Mouse (Mus musculus) c-Kit-positive CD71-negative TER-119-negative erythroid progenitor cells, embryonic 14.5 days (primary cell): ENCODE measurements at regions not wholly inside any gene's neighbourhood (a gene's known extent, or its start where the extent isn't known, plus 50 kb on each side); places are given as distances from the start of the nearest gene placed in this dataset.

Experiments used
- DNase-seq: peaks from one replicate; pipeline ENCODE4 v3.0.0-alpha.2; 2013; ENCODE audit warnings: low read depth

DNA sequence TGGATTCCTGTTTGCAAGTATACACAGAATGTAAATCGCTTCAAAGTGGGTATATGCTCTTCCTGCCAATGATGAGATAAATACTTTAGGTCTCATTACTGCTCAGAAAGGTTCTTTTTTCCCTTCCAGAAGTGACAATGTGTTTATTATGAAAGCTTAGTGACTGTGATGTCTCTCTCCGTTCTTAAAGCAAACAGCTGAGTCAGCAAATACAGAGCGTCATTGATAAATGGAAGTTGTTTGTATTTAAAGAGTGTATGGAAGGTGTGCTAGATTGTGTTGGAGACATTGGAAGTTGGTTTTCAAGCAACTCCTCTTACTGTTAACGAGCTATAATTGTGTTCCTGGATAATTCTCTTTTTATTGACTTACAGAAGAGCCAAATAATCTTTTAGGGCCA lies 408.0 kb downstream of the Prr30 start:
- no peak for DNase-seq

DNA sequence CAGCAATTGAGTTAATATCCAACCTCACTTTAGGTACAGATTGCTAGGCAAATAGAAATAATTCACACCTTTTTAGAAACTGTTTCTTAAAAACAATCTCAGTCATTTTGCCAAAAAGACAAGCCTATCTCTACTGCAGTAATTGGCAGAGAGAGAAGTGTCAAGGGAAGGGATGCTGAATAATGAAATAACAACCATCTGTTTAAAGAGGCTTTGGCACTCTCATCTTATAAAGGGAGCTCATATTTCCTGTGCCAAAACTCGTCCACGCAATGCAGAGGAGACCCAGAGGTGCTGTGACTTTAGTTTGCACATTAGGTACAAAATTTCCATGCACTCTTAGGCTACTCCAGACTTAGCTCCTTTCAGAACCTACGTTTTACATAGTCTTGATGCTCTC lies 418.2 kb downstream of the Prr30 start:
- no peak for DNase-seq

- peak; percentile 23 for DNase-seq
These were observed 446.2 kb downstream of the Prr30 start for GRCm38 (mm10) chr14:100753951-100754350.

- DNase-seq: no peak
These were observed 447.4 kb downstream of the Prr30 start for GRCm38 (mm10) chr14:100752746-100753145.

DNA sequence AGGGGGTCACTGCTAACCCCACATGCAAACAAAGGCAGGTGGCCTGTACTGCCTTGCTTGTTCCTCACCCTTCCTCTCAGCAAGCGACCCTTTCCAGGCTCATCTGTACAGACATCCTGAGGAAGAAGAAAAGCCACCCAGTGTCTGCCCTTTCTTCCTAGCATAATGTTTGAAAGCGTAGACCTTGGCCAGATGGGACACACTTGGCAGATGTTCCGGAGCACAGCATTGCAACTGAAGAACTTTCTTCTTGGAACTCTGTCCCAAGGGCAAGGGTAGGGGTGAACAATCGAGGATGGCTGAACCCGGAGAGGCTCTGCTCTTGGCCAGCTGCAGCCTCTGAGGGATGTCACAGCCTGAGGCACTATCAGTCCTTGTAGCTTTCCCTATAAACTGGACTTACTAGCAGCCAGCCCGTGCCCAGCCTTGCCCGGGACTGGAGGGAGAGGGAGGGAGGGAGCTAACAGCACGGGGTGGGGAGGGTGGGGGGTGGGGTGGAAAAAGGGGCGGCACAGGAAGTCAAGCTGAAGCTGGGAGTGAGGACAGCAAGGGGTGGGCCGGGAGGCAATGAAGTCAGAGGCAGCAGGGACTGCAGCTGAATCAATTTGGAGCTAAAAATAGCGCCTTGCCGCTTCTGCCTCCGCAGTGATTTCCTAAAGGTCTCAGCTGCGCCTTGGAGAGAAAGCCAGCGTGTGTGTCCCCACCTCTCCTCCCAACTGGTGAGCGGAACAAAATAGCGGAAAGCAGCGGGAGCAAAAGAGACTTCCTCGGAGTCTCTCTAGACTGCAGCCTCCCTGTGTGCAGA lies 450.2 kb downstream of the Prr30 start:
- no peak for DNase-seq

DNA sequence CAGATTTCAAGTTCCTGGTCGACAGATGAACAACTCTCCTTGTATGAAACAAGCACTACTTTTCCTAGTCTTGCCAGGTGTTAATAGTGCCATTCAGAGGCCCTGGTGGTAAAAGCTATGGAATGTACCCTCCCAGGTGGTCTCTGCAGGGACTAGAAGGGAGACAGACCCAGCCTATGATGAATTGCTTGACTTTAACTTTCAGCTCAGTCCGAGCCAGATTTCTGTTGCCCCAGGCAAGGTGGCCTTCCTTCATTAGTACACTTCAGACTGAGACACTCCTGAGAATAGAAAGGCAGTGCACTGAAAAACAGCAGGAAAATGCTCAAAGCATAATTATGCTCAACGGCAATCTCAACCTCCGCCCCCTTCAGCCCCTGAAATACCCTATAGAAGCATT lies 450.8 kb upstream of the Klf12 start:
- no peak for DNase-seq

DNA sequence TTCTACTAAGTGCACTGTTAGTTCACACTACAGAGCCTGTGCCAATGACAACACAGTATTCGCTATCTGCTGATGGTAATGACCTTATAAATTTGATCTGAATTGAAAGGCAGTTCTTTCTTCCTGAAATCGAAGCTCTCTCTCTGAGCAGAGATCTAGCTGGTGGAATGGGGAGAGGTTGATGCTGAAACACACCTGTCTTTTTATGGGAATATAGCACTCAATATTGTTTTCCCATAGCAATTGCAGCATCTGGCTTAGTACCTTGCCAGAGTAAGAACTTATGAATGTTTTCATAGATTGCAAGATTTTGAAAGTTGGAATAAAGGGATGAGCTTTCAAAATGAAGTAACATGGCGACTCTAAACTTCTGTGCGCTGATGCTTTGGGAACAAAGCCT lies 444.0 kb upstream of the Klf12 start:
- no peak for DNase-seq

GRCm38 (mm10) chr14:100727701-100728100 lies 443.2 kb upstream of the Klf12 start:
- no peak for DNase-seq

GRCm38 (mm10) chr14:100724962-100725361 lies 440.5 kb upstream of the Klf12 start:
- no peak for DNase-seq

GRCm38 (mm10) chr14:100720667-100721066 lies 436.2 kb upstream of the Klf12 start:
- DNase-seq: no peak

- DNase-seq: no peak
These were observed 430.5 kb upstream of the Klf12 start for GRCm38 (mm10) chr14:100714952-100715351.

DNA sequence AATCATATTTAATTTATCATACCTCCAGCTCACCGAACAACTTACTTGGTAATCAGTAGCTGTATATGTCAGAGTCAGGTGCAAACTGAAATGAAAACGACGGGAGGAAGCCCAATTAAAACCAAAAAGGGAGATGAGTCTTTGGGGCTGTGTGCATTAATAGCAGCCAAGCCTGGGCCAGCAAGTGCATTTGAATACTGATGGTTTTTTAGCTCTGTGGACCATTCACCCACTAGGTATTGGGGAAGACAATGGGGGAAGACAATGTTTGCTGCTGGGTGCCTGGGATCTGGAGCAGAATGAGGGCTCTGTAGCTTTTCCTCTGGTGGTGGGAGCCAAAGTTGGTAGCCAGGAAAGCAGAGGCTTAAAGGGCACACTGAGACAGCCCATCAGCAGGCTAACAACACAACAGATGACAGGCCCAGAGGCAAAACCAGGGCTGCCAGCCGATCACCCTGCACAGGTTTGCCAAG lies 429.6 kb upstream of the Klf12 start:
- no peak for DNase-seq

DNA sequence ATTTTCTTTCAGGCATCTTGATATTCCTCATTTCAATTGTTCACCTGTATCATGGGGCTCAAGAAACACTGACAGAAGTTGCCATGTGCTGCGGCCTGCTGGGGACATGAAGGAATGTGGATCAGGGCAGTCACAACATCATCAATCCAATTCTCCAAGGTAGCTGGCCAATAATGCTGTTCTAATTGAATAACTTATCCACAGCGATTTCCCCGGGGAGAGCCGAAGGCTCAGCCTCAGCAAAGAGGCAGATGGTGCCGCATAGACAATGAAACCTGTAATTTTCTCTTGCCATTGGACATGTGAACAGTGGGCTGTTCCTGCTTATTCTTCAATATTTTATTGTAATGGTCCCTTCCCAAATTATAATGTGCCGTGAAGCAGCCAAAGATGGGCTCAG lies 429.1 kb upstream of the Klf12 start:
- no peak for DNase-seq

- DNase-seq: no peak
These were observed 381.0 kb upstream of the Klf12 start for GRCm38 (mm10) chr14:100665361-100665955.

DNA sequence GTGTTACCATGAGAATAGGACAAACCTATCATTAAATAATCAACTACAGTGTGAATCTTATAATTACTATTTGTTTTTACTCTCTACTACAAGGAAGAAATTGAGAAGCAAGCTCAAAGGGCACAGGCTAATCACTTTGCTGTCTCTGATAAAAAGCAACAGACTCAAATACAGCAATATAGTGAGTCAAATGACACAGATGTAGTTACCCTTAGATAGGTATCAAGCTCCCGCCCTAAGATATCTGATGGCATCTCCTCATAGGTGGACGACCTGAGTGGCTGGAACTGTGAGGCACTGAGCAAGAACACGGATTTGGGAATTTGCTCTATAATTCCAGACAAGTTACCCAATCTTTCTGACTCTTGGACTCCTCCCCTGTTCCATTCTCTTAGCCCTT lies 379.7 kb upstream of the Klf12 start:
- no peak for DNase-seq

GRCm38 (mm10) chr14:100642076-100642475 lies 357.6 kb upstream of the Klf12 start:
- DNase-seq: no peak

DNA sequence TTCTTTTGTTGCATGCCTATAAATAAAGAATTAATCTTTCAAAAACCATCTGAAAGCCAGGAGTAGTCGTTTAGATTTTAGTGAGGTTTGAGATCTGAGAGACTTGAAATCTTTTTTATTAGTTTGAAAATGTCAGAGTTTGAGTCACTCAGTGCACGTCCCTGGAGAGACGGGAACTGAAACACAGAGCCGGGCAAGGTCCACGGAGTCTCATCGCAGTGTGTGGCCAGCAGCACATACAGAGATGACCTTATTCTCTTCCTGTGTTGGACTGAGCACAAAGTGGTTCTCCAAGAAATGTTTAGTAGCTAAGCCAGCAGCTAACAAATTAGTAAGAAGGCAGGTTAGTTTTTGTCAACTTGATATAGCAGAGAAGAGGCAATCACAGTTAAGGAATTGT lies 350.0 kb upstream of the Klf12 start:
- no peak for DNase-seq

DNA sequence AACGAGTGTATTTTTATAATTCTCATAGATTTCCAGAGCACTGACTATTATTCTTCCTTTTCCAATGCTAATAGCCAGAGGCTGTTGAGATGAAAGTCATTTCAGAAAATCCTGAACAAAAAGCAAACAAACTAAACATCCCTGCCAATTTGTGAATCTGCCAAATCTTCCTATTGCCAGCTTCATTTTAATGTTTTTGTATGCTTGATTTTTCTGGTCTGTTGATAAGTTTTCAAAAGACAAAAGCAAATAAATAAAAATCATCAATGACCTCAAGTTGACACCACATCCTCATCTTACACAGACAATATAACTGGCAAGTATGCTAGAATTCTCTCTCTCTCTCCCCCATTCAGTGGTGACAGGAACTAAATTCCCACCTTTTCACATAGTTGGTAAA lies 347.2 kb upstream of the Klf12 start:
- no peak for DNase-seq

DNA sequence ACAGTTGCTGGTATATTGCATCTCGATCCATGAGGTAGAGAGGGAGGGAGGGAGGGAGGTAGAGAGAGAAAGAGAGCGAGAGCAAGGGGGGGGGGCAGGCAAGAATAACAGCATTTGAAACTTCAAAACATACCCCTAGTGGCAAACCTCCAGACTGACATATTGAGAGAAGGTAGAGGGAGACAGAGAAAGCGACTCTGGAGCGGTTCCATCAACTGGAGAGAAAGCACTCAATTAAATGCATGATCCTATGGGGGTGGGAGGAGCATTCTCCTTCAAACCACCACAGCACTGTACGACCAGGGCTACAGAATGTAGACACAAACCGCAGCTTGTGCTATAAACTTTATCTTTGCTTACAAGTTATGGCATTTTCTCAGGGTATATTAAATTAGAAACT lies 345.7 kb upstream of the Klf12 start:
- DNase-seq: no peak

GRCm38 (mm10) chr14:100627523-100627922 lies 343.0 kb upstream of the Klf12 start:
- DNase-seq: no peak

- no peak for DNase-seq
These were observed 335.2 kb upstream of the Klf12 start for GRCm38 (mm10) chr14:100619656-100620030.

GRCm38 (mm10) chr14:100618793-100619655 lies 334.5 kb upstream of the Klf12 start:
- DNase-seq: no peak
